Mouse (Mus musculus) testis, adult 2 months (tissue): ENCODE results near the gene Cldn34b2.

ENCODE experiments used
- CTCF ChIP-seq: fragments of 200-500 bp; IDR thresholded peaks from 2 replicates; pipeline ENCODE4 v1.5.1; 2012; ENCODE audit warnings: low read depth, mild to moderate bottlenecking, inconsistent platforms, low read length, moderate library complexity; ENCODE audit not compliant: control insufficient read depth, insufficient read depth, insufficient replicate concordance
- POLR2A ChIP-seq: fragments of 200-500 bp; IDR thresholded peaks from 2 replicates; pipeline ENCODE4 v1.6.1; 2012; ENCODE audit warnings: low read depth, mild to moderate bottlenecking, inconsistent platforms, low read length, moderate library complexity; ENCODE audit not compliant: control insufficient read depth

- TF ChIP-seq POLR2A = no peak
- TF ChIP-seq CTCF = no peak
Measured at GRCm38 (mm10) chrX:155171754-155172153, 43.5 kb upstream of the Cldn34b2 start.
